Mouse (Mus musculus) yolk sac, embryonic 10.5 days (tissue): ENCODE data around the gene Rnpepl1.
"Not testable (repeated sequence)": the region's sequence is repeated elsewhere in the genome, so short reads cannot be mapped to it uniquely, and the experiment has no call there.

Source experiments
- DNase-seq: peaks from one replicate; pipeline ENCODE4 v3.0.0-alpha.2; 2017; ENCODE audit warnings: low spot score

Gene Rnpepl1

GRCm38 (mm10) chr1:92937797-92938196 lies 27.2 kb downstream of the Rnpepl1 start:
- no peak for DNase-seq

DNA sequence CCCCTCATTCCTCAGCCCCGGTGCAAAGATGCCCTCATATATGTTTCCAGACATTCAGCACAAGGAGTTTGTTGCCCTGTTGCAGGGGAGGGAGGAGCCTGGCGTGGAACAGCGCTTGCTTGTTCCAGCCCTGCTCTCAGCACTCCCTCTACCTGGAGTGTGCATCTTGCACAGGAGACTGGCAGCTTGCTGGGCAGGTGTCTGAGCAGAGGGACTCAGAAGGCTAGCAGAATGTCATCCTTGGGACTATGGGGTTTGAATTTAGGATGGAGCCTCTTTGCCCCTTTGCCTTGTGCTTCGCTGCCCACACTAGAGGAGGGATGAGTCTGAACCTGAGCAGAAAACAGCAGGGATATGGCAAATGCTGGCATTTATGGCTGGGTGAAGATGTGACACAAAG lies 29.2 kb downstream of the Rnpepl1 start:
- no peak for DNase-seq

DNA sequence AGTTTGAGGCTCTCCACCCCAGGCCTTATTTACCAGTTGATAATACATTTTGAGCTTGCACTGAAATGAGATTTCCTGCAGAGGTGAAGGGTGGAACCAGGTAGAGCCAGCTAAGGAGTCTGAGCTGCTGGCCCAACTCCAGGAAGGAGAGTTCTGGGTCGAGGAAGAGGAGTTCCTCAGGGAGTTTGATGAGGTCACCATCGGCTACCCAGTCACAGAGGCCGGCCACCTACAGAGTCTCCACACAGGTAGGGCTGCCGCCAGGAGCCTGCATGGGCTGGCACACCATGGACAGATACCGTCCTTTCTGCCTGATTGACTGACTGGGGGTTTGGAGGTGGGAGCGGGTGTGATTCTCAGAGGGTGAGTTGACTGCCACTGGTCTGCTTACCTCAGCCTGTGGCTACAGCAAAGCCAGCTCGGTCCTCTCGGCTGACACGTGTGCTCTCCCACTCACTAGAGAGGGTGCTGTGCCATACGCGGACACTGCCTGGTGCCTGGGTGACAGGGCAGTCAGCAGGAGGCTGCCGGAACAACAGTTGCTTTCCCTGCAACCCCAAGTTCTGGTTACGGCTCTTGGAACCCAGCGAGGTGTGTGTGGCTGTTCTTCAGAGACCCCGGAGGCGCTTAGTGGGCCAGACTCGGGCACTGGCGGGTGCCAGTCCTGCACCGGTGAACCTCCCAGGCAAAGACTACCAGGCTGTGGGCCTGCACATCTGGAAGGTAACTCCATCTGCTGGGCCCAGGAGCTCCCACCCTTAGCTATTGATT lies 32.8 kb downstream of the Rnpepl1 start:
- DNase-seq, result no peak

- no peak for DNase-seq
Observed at GRCm38 (mm10) chr1:92947966-92948365, 37.4 kb downstream of the Rnpepl1 start.

GRCm38 (mm10) chr1:92949426-92949825 lies 38.8 kb downstream of the Rnpepl1 start:
- DNase-seq, result no peak

- DNase-seq, result peak; percentile 54
Observed at GRCm38 (mm10) chr1:92950607-92951006, 40.0 kb downstream of the Rnpepl1 start, which contains the start of gene Gpr35. Gpr35 (plus strand) TSS chr1:92950865.

DNA sequence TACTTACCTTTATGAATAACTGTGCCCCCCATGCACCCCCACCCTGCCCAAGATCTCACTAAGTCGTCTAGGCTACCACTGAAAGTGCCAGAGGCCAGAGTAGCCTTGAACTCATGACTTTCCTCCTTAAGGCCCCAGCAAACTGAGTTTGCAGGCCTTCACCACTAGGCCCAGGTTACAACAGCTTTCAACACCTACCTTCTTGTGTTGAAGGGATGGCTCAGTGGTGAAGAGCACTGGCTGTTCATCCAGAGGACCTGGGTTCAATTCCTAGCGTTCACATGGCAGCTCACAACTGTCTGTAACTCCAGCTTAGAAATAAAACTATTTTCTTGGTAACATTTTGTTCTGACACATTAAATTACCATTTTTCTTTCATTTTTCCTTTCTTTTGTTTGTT lies 43.1 kb downstream of the Rnpepl1 start:
- DNase-seq, result no peak

DNA sequence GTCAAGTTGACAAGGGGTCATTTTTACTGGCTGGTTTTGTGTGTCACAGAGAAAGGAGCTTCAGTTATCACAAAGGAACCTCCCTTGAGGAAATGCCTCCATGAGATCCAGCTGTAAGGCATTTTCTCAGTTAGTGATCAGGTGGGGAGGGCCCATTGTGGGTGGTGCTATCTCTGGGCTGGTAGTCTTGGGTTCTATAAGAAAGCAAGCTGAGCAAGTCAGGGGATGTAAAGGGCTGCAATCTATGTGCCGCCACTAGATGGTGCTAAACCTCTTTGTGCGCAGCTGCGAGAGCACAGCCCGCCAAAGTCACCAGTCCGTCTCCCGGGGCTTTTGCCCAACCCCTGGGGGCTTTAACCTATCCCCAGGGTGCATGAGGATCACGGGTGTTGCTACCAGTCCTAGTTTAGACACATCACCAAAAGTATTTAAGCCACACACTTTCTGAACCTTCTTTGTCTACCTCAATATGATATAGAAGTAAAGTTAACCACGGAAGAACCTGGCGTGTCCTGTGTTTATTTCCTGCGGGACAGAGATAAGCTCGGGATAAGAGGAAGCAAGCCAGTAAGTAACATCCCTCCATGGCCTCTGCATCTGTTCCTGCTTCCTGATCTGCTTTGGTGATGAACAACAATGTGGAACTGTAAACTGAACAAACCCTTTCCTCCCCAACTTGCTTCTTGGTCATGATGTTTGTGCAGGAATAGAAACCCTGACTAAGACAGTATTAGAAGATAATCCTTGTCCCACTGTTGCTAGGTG lies 46.2 kb downstream of the Rnpepl1 start:
- DNase-seq, result not testable (repeated sequence)

- DNase-seq, result no peak
Observed at GRCm38 (mm10) chr1:92958999-92959398, 48.4 kb downstream of the Rnpepl1 start.

DNA sequence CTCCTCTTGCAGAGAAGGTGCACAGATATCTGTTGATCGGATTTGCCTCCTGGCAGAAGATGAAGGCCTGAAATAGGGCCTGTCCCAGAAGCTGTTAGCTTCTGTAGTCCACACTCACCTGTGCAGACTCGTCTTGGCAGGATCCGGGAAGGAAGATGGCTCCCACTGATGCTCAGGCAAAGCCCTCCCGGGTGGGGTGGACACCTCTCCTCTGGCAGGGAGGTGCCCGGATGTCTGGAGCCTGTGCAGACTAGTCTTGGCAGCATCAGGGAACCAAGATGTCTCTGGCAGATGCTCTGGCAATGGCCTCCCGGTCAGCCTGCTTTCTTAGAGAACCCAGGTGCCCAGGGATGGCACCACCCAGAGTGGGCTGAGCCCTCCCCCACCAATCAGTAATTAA lies 60.2 kb downstream of the Rnpepl1 start:
- DNase-seq, result not testable (repeated sequence)

- DNase-seq, result no peak
Observed at GRCm38 (mm10) chr1:92971879-92972795, 61.6 kb downstream of the Rnpepl1 start.

- no peak for DNase-seq
Observed at GRCm38 (mm10) chr1:92972854-92973253, 62.3 kb downstream of the Rnpepl1 start.
